Mouse (Mus musculus) lung, postnatal 36 days (tissue): ENCODE measurements around the gene Ccser1.
A peak's percentile ranks its signal among the peaks of the same experiment; 100 is the strongest.

Experiments
- DNase-seq: peaks from one replicate; pipeline ENCODE4 v3.0.0; 2022; ENCODE audit warnings: mixed read lengths

Gene Ccser1

DNA sequence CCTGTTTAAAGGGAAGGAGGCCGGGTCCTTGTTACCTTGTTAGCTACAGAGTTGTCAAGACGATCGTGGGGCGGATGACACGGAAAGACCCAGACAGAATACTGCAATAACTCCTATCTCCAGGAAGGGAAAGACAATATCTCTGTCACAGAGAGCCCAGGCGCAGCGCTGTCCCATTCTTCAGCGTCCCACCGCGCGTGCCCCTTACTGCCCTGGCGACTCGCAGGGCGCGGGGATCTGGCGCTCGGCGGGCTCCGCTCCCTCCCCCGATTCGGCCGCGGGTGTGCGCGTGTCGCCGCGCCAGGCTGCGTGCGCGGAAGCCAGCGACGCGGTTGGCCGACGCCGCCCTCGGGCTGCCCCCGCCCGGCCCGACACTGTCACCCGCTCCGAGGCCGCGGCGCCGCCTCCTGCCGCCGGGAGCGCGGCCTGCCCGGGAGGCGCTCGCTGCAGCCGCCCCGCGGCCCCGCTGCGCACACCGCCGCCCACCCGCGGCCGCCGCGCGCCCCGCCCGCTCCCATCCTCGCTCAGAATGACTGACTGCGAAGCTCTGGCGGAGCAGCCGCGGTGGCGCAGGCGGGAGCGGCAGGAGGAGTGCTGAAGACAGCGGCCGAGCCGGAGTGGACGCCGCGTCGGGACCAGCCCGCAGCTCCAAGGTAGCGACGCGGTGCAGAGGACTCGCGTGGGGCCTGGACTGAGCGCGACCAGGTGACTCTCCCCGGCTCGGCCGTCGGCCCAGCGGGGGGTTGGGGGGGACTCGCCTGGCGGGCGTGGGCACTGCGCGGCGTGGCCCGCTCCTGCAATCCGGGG is at the start of gene Ccser1:
Ccser1 (plus strand) TSS at position 376 of the 807 bp plus-strand sequence.
- DNase-seq: peak; percentile 59

DNA sequence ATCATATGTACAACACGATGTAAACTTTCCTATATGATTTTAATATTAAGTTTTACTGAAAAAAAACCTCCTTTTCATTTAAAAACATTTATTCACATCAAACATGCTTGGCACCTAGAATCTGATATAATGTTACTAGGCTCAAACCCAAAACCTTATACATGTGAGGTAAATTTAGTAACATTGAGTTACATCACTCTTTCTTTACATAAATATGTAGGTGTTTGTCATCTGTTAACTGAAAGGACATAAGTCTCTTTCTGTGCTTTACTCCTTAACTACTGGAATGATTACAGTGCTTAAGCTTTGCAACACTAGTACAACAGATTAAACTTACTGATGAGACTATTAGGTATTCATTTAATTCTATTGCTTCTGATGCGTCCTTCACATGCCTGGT is 43.7 kb upstream of the Ccser1 start:
- no peak for DNase-seq

DNA sequence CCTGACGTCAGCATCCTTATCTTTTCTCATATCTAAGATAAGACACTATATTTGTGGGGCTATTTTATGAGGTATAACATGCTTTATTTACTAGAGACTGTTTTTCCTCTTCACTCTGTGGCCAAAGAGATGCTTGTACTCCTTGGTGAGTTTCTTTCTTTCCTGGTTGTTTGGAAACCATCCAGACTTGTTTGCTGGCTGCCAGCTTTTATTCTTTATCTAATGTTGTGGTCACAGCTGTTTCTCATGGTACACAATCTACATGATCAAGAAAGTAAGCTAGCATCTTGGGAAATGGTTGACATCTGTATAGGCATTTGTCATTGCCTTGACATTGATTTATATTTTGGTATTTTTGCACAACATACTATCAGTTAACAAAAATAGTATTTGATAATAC is 37.1 kb upstream of the Ccser1 start:
- no peak for DNase-seq

- peak; percentile 53 for DNase-seq
Observed at GRCm38 (mm10) chr6:61152924-61153323, 27.2 kb upstream of the Ccser1 start.

- no peak for DNase-seq
Observed at GRCm38 (mm10) chr6:61154654-61155053, 25.5 kb upstream of the Ccser1 start.

- no peak for DNase-seq
Observed at GRCm38 (mm10) chr6:61155059-61155629, 25.0 kb upstream of the Ccser1 start.

DNA sequence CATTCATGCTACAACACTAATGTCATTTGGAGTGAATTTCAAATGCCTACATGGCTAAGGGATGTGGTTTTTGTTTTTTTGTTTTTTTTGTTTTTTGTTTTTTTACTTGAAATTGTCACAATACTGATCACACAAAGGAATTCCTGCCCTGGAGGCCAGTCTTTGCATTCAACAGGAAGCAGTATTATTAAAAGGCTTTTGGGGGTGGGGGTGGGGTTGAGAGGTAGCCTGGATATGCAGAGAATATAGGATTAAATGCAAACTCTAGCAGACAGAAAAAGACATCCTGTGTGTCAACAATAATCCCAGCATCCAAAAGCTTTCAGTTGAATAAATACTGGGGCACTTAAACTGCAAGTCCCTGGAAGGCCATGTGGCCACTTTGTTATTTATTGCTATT is 24.4 kb upstream of the Ccser1 start:
- DNase-seq: no peak

GRCm38 (mm10) chr6:61162117-61162516 is 18.0 kb upstream of the Ccser1 start:
- no peak for DNase-seq

GRCm38 (mm10) chr6:61166891-61167290 is 13.2 kb upstream of the Ccser1 start:
- peak; percentile 40 for DNase-seq

DNA sequence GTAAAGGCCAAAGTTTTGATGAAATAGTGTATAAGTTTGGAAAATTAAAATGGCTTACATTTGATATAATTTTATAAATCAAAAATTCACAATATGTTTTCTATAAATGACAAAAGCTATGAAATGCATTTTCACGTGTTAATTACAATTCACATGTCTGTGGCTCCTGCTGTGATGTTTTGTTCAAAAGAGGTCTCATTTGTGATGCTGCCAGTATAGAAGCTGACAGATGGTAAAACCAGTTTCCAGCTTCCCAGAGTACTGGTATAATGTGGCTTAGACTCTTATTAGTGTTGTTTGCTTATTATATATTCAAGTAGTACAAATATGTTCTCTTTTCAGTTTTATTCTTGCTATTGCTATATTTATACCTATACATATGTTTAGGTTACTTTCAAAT is 4.0 kb upstream of the Ccser1 start:
- DNase-seq: no peak

DNA sequence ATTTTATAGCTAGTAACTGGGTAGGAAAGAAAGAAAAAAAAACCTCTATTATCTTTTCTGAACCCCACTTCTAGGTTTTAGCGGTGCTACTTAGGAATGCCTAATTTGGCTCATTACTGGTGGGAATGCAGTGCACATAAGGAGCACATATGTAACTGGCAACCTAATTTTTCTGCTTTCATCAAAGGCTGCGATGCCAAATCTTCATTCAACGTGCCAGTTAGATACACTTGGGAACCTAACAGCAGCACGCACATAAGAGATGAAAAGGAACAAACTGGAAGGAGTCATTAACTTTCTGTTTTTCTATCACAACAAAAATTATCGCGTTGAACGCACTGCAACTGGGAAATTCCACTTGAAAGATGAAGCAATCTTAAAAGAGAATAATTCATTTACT is 2.6 kb upstream of the Ccser1 start:
- DNase-seq: no peak

DNA sequence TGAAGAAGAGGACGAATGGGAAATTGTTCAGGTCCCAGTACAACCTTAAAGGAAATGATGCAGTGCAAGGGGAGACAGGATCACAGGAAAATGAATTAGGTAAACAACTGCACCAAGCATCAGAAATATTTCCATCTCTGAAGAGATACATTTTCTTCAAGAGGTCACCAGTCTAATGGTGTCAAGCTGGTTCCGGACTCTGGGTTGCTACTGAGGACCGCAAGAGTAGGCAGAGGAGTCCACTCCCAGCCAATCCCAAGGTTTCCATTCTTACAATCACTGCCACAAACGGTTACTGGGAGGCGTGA is 529 bp upstream of the Ccser1 start:
- no peak for DNase-seq

DNA sequence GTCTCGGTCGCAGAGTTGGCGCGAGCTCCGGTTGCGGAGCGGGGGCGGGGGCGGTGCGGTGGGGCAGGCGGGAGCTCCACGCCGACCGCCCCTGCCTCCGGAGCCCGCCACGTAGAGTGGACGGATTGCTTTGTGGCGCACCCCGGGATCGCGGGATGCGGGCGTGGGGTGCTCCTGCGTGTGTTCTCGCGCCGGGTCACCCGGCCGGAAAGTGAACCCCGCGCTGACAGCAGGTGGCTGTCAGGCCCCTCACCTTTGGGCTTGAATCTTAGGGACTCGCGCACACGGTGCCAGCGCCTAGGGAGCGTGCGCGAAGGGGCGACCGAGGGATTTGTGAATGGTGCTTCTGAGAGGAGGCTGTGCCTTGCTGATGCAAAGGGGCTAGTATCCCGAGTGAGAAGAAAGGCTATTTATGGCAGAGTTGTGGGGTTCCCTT is 650 bp downstream of the Ccser1 start:
- DNase-seq: no peak

- no peak for DNase-seq
Observed at GRCm38 (mm10) chr6:61189029-61189428, 8.9 kb downstream of the Ccser1 start.

DNA sequence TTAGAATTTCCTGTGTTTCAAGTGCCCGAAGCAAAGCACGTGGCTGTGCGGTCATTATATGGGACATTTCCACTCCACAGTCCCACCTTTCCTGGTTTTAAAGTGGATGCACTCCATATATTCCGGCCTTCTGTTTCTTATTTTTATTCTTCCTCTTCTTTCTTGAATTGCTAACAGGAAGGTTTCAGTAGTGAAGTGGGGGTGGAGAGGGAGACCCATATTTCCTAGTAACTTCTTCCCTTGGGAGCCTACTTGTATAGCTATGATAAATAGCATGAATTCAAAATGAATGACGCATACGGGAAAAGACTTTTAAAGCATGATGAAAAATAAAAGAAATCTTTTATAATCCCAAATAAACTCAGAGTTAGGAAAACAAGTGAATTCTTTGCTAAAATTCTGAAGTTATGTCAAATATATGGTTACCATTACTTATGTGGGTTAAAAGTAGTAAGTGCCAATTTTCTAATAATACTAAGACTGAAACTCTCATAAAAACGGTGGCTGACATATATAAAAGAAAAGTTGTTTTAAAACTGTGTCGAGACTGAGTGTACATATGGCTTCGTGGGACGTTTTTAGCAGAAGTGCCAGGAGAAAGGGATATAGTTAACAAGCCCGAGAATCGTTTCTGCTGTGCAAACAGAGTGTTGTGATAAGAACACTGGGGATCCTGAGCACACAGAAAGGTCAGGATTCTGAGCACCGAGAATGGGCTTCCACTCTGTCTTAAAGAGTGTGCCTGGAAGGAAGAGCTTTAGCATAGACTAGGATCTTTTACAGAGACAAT is 11.7 kb downstream of the Ccser1 start:
- no peak for DNase-seq

DNA sequence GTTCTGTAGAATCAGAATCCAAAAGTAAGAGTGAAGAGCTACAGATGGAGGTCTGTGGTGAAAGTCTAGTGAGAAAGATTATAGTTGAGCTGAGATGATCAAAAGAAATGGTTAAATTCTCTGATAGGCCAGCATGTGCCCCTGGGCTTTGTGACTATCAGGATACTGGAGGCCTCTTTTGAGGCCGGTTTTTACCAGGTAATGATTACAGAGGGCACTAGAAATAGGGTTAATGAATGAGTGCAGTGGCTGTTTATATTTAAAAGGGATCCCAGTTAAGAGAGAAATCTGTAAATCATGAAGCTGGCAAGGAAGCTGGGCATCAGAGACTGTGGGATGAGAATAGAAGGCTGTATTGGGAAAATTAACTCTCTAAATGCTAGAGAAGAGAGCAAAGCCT is 23.2 kb downstream of the Ccser1 start:
- no peak for DNase-seq

- DNase-seq: no peak
Observed at GRCm38 (mm10) chr6:61206042-61206441, 25.9 kb downstream of the Ccser1 start.

- DNase-seq: no peak
Observed at GRCm38 (mm10) chr6:61206619-61207018, 26.5 kb downstream of the Ccser1 start.

DNA sequence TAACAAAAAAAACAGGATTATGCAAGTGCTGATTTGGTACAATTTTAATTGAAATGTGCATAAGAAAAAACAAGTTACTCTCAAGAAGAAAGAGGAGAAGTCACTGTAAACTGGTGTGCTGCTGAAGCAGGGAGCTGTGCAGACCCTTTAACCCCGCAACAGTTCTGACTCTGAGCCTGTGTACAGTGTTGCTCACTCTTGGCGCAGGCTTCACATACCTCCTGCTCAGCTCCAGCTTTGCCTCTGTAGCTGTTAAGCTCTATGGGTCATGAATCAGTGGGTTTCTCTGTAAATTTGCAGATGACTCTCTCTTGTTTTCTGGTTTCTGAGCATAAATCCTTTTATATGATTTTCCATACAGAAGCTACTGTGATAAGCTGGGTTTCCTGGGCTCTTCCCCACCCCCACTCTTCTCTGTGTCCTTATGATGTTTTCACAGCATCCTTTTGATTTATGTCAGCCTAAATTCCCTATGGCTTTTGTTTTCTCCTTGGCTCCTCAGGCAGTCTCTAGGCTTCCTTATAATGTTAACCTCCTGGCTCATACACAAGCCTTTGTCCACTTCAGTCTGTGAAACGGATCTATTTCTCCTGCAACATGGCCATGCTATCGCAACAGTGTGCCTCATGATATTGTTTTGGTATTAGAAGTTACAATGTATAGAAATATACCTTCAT is 30.1 kb downstream of the Ccser1 start:
- DNase-seq: no peak

DNA sequence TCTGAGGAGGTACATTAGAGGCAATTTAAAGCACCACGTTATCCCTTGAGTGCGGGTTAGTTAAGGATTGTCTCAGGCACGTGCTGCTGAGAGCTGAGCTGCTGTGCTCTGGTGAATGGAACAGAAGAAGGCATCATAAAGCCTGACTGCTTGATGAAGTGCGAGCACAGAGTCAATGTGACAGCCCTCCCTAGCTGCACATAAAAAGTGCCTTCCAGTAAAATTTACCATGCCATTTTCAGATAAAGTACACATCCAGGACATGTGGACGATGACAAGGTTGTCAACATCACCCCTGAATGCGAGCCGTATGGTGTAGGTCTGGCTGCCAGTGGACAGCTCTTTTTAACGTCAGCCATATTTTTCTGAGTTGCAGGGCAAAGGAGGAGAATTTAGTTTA is 35.6 kb downstream of the Ccser1 start:
- DNase-seq: no peak

GRCm38 (mm10) chr6:61216514-61216913 is 36.4 kb downstream of the Ccser1 start:
- DNase-seq: no peak

DNA sequence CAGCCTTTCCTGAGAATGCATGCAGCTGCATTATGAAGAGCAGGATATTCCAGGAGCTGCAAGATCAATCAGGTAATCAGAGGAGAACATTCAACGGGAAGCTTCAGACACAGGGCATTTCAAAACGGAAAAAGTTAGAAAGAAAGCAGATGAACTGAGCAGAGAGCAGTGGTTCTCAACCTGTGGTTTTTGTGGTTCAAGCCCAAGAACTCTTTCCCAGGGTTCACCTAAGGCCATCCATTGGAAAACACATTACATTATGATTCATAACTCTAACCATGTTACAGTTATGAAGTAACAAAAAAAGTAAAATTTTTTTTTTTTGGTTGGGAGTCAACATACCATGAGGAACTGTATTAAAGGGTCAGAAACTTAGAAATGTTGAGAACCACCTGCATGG is 37.6 kb downstream of the Ccser1 start:
- no peak for DNase-seq

DNA sequence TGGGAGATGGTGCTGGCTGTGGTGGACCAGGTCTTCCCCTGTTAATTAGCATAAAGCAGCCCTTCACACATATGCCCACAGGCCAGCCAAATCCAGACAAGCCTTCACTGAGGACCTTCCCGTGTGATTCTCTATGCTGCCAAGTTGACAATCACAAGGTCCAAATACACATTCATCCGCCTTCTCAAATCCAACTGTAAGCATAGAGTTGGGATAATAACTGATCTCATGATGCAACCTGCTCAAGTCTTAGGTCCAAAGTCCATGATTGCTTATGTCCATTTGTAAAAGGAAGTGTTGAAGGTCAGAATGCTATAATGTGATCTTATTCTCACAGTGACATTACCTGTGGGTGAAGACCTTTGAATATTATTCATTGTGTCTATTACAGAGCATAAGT is 43.4 kb downstream of the Ccser1 start:
- no peak for DNase-seq

GRCm38 (mm10) chr6:61225302-61225701 is 45.2 kb downstream of the Ccser1 start:
- DNase-seq: no peak
